Mouse (Mus musculus) ES-E14 (cell line): ENCODE data around the gene 4933402J07Rik.

ENCODE experiments used
- CHD2 ChIP-seq: IDR thresholded peaks from 2 replicates; pipeline ENCODE4 v1.6.1; 2014; ENCODE audit warnings: mild to moderate bottlenecking, low read depth, low read length, inconsistent platforms
- HCFC1 ChIP-seq: IDR thresholded peaks from 2 replicates; pipeline ENCODE4 v1.6.1; 2012; ENCODE audit warnings: low read length, inconsistent platforms, borderline replicate concordance; ENCODE audit not compliant: insufficient read depth
- ZC3H11A ChIP-seq: IDR thresholded peaks from 2 replicates; pipeline ENCODE4 v1.6.1; 2012; ENCODE audit warnings: low read depth, mild to moderate bottlenecking, inconsistent platforms, low read length, borderline replicate concordance
- ZNF384 ChIP-seq: IDR thresholded peaks from 2 replicates; pipeline ENCODE4 v1.6.1; 2012; ENCODE audit warnings: low read depth, low read length, inconsistent platforms

- no peak for TF ChIP-seq ZNF384
- TF ChIP-seq CHD2: no peak
- no peak for TF ChIP-seq ZC3H11A
- no peak for TF ChIP-seq HCFC1
Observed at GRCm38 (mm10) chr8:87629656-87630055, 66.0 kb downstream of the 4933402J07Rik start.
